Mouse (Mus musculus) ES-E14 (cell line): Measurements from ENCODE around the gene Alg10b. TPM values are rescaled to one million over a fixed set of nuclear protein-coding genes. Genes with fewer than 3 reads are reported as not detected.
A peak's percentile ranks its signal among the peaks of the same experiment; 100 is the strongest.

Experiments used
- DNase-seq: peaks from one replicate; pipeline ENCODE4 v3.0.0-alpha.2; 2013; ENCODE audit warnings: low read depth, low spot score
- H3K27ac ChIP-seq: 2 replicates; pipeline ENCODE4 v1.5.1; 2012; ENCODE audit warnings: low read depth, mild to moderate bottlenecking, low read length, moderate library complexity, mixed read lengths; ENCODE audit not compliant: poor library complexity, insufficient read depth, severe bottlenecking
- H3K36me3 ChIP-seq: 2 replicates; pipeline ENCODE4 v1.6.1; 2012; ENCODE audit warnings: mild to moderate bottlenecking, low read length, moderate library complexity, mixed read lengths; ENCODE audit not compliant: control insufficient read depth, poor library complexity, insufficient read depth, severe bottlenecking
- H3K4me1 ChIP-seq, 2 experiments: fragments of 150-350 bp in 1 of 2; sonication (generic) in 1 of 2; 2 replicates each; pipeline ENCODE4 v1.6.1; 2012; ENCODE audit warnings: low read length in 2 of 2, mild to moderate bottlenecking in 1 of 2, mixed read lengths in 1 of 2; ENCODE audit not compliant: control insufficient read depth in 2 of 2, insufficient read depth in 2 of 2, poor library complexity in 1 of 2
- H3K4me3 ChIP-seq, 2 experiments: fragments of 150-350 bp in 1 of 2; sonication (generic) in 1 of 2; 2 replicates each; pipeline ENCODE4 v1.5.1; 2012; ENCODE audit warnings: low read length in 2 of 2, low read depth in 1 of 2, mild to moderate bottlenecking in 1 of 2, mixed read lengths in 1 of 2; ENCODE audit not compliant: insufficient read depth in 1 of 2, poor library complexity in 1 of 2, severe bottlenecking in 1 of 2
- H3K9ac ChIP-seq: 2 replicates; pipeline ENCODE4 v1.6.1; 2012; ENCODE audit warnings: low read depth, mild to moderate bottlenecking, low read length, mixed read lengths; ENCODE audit not compliant: poor library complexity, insufficient read depth, severe bottlenecking
- H3K9me3 ChIP-seq: fragments of 150-350 bp; sonication (generic); 2 replicates; pipeline ENCODE4 v1.6.1; 2012; ENCODE audit warnings: low read depth, mild to moderate bottlenecking, low read length; ENCODE audit not compliant: control insufficient read depth, insufficient read depth
- CHD2 ChIP-seq: IDR thresholded peaks from 2 replicates; pipeline ENCODE4 v1.6.1; 2014; ENCODE audit warnings: mild to moderate bottlenecking, low read depth, low read length, inconsistent platforms
- HCFC1 ChIP-seq: IDR thresholded peaks from 2 replicates; pipeline ENCODE4 v1.6.1; 2012; ENCODE audit warnings: low read length, inconsistent platforms, borderline replicate concordance; ENCODE audit not compliant: insufficient read depth
- MAFK ChIP-seq: IDR thresholded peaks from 2 replicates; pipeline ENCODE4 v1.6.1; 2014; ENCODE audit warnings: mild to moderate bottlenecking, low read depth, low read length, inconsistent platforms; ENCODE audit not compliant: insufficient read depth
- ZC3H11A ChIP-seq: IDR thresholded peaks from 2 replicates; pipeline ENCODE4 v1.6.1; 2012; ENCODE audit warnings: low read depth, mild to moderate bottlenecking, inconsistent platforms, low read length, borderline replicate concordance
- ZNF384 ChIP-seq: IDR thresholded peaks from 2 replicates; pipeline ENCODE4 v1.6.1; 2012; ENCODE audit warnings: low read depth, low read length, inconsistent platforms
- in situ Hi-C, 2 experiments: fragments of 600-800 bp; cut with MboI; formaldehyde crosslinking; loops; one replicate each; pipeline ENCODE4 v1.15.1; 2025; ENCODE audit warnings: low sequenced_read_pairs in 2 of 2, inconsistent platforms in 1 of 2; ENCODE audit not compliant: unreplicated experiment in 2 of 2
- total RNA-seq: library from RNA; depleted of rRNA; stranded (reverse); fragments of 300-350 nt; gene quantifications from 2 replicates; pipeline ENCODE4 v1.2.3, GENCODE M21; 2012

Alg10b gene
- total RNA-seq, 1 experiment, result 40.3 TPM

DNA sequence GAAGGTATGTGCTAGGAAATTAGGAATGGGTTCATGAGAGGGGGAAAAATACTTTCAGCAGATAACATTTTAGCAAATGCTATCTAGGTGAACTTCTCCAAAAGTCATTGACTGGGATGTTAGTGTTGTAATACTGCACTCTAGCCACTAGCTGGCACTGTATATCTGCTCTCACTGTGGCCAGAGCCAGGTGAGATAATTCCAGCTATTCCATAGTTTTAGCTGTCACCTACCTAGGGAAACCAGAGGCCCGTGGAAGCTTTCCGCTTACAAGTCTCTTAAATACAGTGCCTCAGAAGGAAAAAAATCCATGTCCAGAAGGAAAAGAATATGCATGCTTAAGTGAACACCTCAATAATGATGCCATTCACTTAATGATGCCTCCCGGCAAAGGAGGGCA, 25.6 kb downstream of the Alg10b start:
- no peaks in the 10 kb centered on the region for H3K36me3 ChIP-seq
- H3K9me3 ChIP-seq, result no peaks in the 10 kb centered on the region
- TF ChIP-seq ZNF384 (no peak), HCFC1 (no peak), ZC3H11A (peak; percentile 89; the same call in 1 of the 2 replicates)
- H3K4me3 ChIP-seq, result no peak overlapping the region
- no peak overlapping the region for H3K27ac ChIP-seq
- in situ Hi-C loops, result loop anchor here in 1 of 2 experiments (10.0 to 25.0 kb wide), 2 partner anchors 438 to 595 kb away; partner anchors contain the start of gene Cpne8
- no peak for DNase-seq
- H3K9ac ChIP-seq, result no peak overlapping the region
- H3K4me1 ChIP-seq, result no peaks in the 10 kb centered on the region

DNA sequence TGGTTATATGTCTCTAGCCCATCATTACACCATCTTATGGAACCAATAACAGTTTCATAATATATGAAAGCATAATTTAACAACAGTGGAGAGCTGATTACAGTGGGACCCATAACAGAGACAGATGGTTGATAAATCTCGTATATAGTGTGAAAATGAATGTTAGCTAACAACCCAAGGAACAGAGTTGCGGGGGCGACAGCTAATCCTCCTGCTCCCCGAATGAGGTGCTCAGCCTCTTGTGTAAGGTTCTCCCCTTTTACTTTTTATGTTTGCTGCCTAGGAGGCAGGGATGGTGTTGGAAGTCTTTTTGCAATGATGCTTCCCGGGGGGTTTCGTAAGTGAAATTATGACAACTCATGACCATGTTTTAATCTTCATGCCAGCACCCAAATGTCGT, 58.8 kb downstream of the Alg10b start:
- Histone ChIP-seq H3K27ac (no peak overlapping the region), H3K4me1 (no peaks in the 10 kb centered on the region), H3K9ac (no peak overlapping the region), H3K9me3 (no peaks in the 10 kb centered on the region), H3K36me3 (no peaks in the 10 kb centered on the region), H3K4me3 (no peak overlapping the region)
- DNase-seq, result no peak
- TF ChIP-seq ZC3H11A (no peak), MAFK (no peak), ZNF384 (no peak), CHD2 (no peak), HCFC1 (no peak)
- in situ Hi-C loops, result no loop called here
